In the genomic region with DNA sequence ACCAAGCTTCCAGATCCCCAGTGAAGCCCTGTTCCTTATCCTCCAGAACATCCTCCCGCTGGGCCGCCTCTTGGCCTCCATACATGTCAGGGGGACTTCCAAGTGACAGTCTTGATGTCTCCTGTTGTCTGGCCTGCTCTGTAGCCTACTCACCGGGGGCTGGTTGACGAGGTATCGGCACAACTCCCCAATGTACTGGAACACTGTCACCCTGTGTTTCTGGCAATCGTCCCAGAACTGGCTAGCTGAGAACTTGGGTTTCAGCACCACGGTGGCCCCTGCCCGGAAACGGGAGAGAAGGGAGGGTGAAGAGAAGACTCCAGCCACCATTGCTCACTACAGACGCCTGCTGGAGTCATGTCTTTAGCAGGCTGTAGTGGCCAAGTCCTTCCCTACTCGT, we compare ENCODE assay signal across 9 mouse cellular contexts. TPM values are rescaled to one million over a fixed set of nuclear protein-coding genes. Genes with fewer than 3 reads are reported as not detected.
DNase-seq lines count a peak whose midpoint lies in the region; ATAC-seq and TF ChIP-seq lines count a peak whose summit lies in the region.
"Had no signal": no experiment of that assay in that cellular context is flagged by ENCODE, and none has a peak within 500 bp of the region (broad histone marks: within the 10 kb centered on the region; RNA-seq: fewer than 3 reads in every experiment).

No protein-coding gene starts in this region.

- peaks cover 39% of the 10 kb centered on the region for H3K4me1 ChIP-seq in heart, embryonic 15.5 days (replicated peaks)
- H3K4me1 ChIP-seq in heart, embryonic 11.5 days (ENCODE audit: control insufficient read depth, insufficient read depth, low read length): peaks cover 21% of the 10 kb centered on the region
- peaks cover 21% of the 10 kb centered on the region for H3K4me1 ChIP-seq in forebrain, postnatal 0 days (ENCODE audit: insufficient read depth)

- H3K27ac ChIP-seq in heart, embryonic 15.5 days: no peak overlapping the region
- H3K27ac ChIP-seq in heart, embryonic 11.5 days (ENCODE audit: low read depth, low read length): no peak overlapping the region
- no peak overlapping the region; the same call in 1 of the 2 replicates for H3K27ac ChIP-seq in forebrain, postnatal 0 days (ENCODE audit: low read depth, low read length)
- H3K27ac ChIP-seq: liver, embryonic 15.5 days had no signal

- H3K27me3 ChIP-seq in heart, embryonic 15.5 days: 0 out of 2 replicates have a peak, but pooled peaks cover 6% of the 10 kb centered on the region
- H3K27me3 ChIP-seq in heart, embryonic 11.5 days (ENCODE audit: control insufficient read depth, insufficient read depth, low read length): peaks cover 5% of the 10 kb centered on the region; the same call in 1 of the 2 replicates
- no peaks in the 10 kb centered on the region for H3K27me3 ChIP-seq in forebrain, postnatal 0 days (ENCODE audit: insufficient read depth, low read length)

- TF ChIP-seq CTCF in forebrain, postnatal 0 days (IDR thresholded peaks at IDR 0.05; ENCODE audit: low read depth): no peak

- H3K9me3 ChIP-seq in heart, embryonic 15.5 days (replicated peaks): no peaks in the 10 kb centered on the region
- H3K9me3 ChIP-seq in heart, embryonic 11.5 days (replicated peaks; ENCODE audit: control insufficient read depth, low read length): no peaks in the 10 kb centered on the region
- H3K9me3 ChIP-seq in forebrain, postnatal 0 days (ENCODE audit: low read length): no peaks in the 10 kb centered on the region
- H3K9me3 ChIP-seq: liver, embryonic 15.5 days had no signal

- peaks cover 15% of the 10 kb centered on the region for H3K36me3 ChIP-seq in heart, embryonic 15.5 days
- H3K36me3 ChIP-seq in heart, embryonic 11.5 days (ENCODE audit: control insufficient read depth, insufficient read depth, low read length): peaks cover 12% of the 10 kb centered on the region
- peaks cover 19% of the 10 kb centered on the region for H3K36me3 ChIP-seq in forebrain, postnatal 0 days (ENCODE audit: insufficient read depth)

- H3K4me2 ChIP-seq in heart, embryonic 15.5 days: peak overlapping the region; percentile 92; the same call in 1 of the 2 replicates
- no peak overlapping the region for H3K4me2 ChIP-seq in heart, embryonic 11.5 days
- peak overlapping the region; percentile 86 for H3K4me2 ChIP-seq in forebrain, postnatal 0 days (ENCODE audit: low read depth)
- H3K4me2 ChIP-seq: liver, embryonic 15.5 days had no signal

- no peak overlapping the region for H3K9ac ChIP-seq in heart, embryonic 15.5 days
- no peak overlapping the region for H3K9ac ChIP-seq in heart, embryonic 11.5 days (ENCODE audit: low read depth, low read length)
- H3K9ac ChIP-seq in forebrain, postnatal 0 days: peak overlapping the region; percentile 97; the same call in 1 of the 2 replicates
- H3K9ac ChIP-seq: liver, embryonic 15.5 days had no signal

- DNase-seq in adipocyte (ENCODE audit: low spot score): peak; percentile 77
- DNase-seq in forebrain, postnatal 0 days: peak; percentile 47
- DNase-seq in kidney, postnatal 36 days: peak; percentile 40 to 46
- no peak for DNase-seq in thymus, postnatal 10 days (ENCODE audit: low spot score in 2 of 2)
- no peak for DNase-seq in T-cell, adult 2 months (ENCODE audit: low spot score)

- H3K4me3 ChIP-seq in heart, embryonic 15.5 days: no peak overlapping the region; the same call in 1 of the 2 replicates
- no peak overlapping the region for H3K4me3 ChIP-seq in heart, embryonic 11.5 days (ENCODE audit: low read depth, low read length)
- H3K4me3 ChIP-seq in forebrain, postnatal 0 days (ENCODE audit: low read depth, low read length): 0 out of 2 replicates have a peak overlapping the region, but pooled peaks have one; percentile 79
- H3K4me3 ChIP-seq: liver, embryonic 15.5 days had no signal

- 41% methylated on average over 11 of the region's 11 CpGs for WGBS in heart, embryonic 15.5 days
- 55% methylated on average over 11 of the region's 11 CpGs for WGBS in heart, embryonic 11.5 days (ENCODE audit: insufficient replicate concordance)
- 34% methylated on average over 11 of the region's 11 CpGs for WGBS in forebrain, postnatal 0 days

- ATAC-seq in heart, embryonic 15.5 days (replicated peaks; ENCODE audit: insufficient number of reproducible peaks, insufficient read depth, low FRiP score, low read depth): no peak
- no peak for ATAC-seq in heart, embryonic 11.5 days (replicated peaks; ENCODE audit: insufficient number of reproducible peaks, low FRiP score, low TSS enrichment)
- no peak for ATAC-seq in forebrain, postnatal 0 days
- ATAC-seq in megakaryocyte progenitor cell, adult 5-6 weeks (replicated peaks; ENCODE audit: poor library complexity): peak; percentile 10; the same call in 1 of the 2 replicates

RNA-seq across cellular contexts. Expression of gene Slc27a3, which starts 2.3 kb away (rescaled TPM):
- 4.8 and 9.4 TPM in 2 replicates for polyA plus RNA-seq in heart, embryonic 15.5 days (2015; fragmentation: Nextera tagmentation; extraction: Ambion mirVana)
- 5.7 and 6.2 TPM in 2 replicates for polyA plus RNA-seq in heart, embryonic 11.5 days (2014; fragmentation: Nextera tagmentation; extraction: Ambion mirVana)
- 47.4 and 50.8 TPM in 2 replicates for total RNA-seq in forebrain, postnatal 0 days (2014; rRNA removed)
- 23.7 and 25.0 TPM in 2 replicates for polyA plus RNA-seq in forebrain, postnatal 0 days (2015; fragmentation: Nextera tagmentation; extraction: Ambion mirVana)
- 0.17 and 0.32 TPM in 2 replicates for total RNA-seq in megakaryocyte progenitor cell, adult 5-6 weeks (2015)
- 0.27 and 0.83 TPM in 2 replicates for total RNA-seq in megakaryocyte progenitor cell, adult 5-6 weeks (2017)

RNA-seq across cellular contexts. Expression of gene Ints3, which starts 45.9 kb away (rescaled TPM):
- polyA plus RNA-seq in heart, embryonic 15.5 days (2015; fragmentation: Nextera tagmentation; extraction: Ambion mirVana): 16.7 and 22.6 TPM in 2 replicates
- polyA plus RNA-seq in heart, embryonic 11.5 days (2014; fragmentation: Nextera tagmentation; extraction: Ambion mirVana): 25.3 and 26.9 TPM in 2 replicates
- 49.7 and 51.5 TPM in 2 replicates for total RNA-seq in forebrain, postnatal 0 days (2014; rRNA removed)
- polyA plus RNA-seq in forebrain, postnatal 0 days (2015; fragmentation: Nextera tagmentation; extraction: Ambion mirVana): 16.0 and 20.6 TPM in 2 replicates
- 17.5 and 20.2 TPM in 2 replicates for total RNA-seq in megakaryocyte progenitor cell, adult 5-6 weeks (2015)
- 21.6 and 24.7 TPM in 2 replicates for total RNA-seq in megakaryocyte progenitor cell, adult 5-6 weeks (2017)

Comparison
In these comparisons a context has a peak if more than half of its experiments do, and no peak if none do; other contexts are left out.
1. DNase-seq: peak in adipocyte (single experiment), forebrain, postnatal 0 days (single experiment) and kidney, postnatal 36 days (2 of 2); none in thymus, postnatal 10 days (0 of 2) and T-cell, adult 2 months (single experiment).